Mouse (Mus musculus): ENCODE results near the gene Tsacc. TPM values are rescaled to one million over a fixed set of nuclear protein-coding genes. Genes with fewer than 3 reads are reported as not detected.
"Not testable (repeated sequence)": the region's sequence is repeated elsewhere in the genome, so short reads cannot be mapped to it uniquely, and the experiment has no call there.

The Tsacc gene
- total RNA-seq, 1 experiment from 2014 or later = 8.3 TPM

- DNase-seq = not testable (repeated sequence)
Measured at GRCm38 (mm10) chr3:88284815-88285564, 11.8 kb downstream of the Tsacc start.

- not testable (repeated sequence) for DNase-seq
Measured at GRCm38 (mm10) chr3:88281141-88281916, 15.5 kb downstream of the Tsacc start.

DNA sequence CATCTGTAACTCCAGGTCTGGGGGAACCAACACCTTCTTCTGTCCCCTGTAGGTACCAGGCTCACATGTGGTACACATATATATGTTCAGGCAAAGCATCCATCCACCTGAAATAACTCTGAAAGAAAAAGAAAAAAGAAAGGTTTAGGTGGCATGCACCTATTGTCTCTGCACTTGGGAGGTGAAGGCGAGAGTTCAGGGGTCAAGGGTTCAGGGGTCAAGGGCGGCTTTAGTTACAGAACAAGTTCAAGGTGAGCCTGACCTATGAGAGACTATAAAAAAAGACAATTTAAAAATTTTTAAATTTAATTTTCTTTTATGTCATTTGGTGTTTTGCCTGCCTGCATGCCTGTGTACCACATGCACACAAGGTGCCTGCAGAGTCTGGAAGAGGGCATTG is 16.8 kb downstream of the Tsacc start:
- DNase-seq = no peak

GRCm38 (mm10) chr3:88276529-88277143 is 20.2 kb downstream of the Tsacc start:
- peak; percentile 63 for DNase-seq

- DNase-seq = no peak
Measured at GRCm38 (mm10) chr3:88276121-88276520, 20.7 kb downstream of the Tsacc start.

DNA sequence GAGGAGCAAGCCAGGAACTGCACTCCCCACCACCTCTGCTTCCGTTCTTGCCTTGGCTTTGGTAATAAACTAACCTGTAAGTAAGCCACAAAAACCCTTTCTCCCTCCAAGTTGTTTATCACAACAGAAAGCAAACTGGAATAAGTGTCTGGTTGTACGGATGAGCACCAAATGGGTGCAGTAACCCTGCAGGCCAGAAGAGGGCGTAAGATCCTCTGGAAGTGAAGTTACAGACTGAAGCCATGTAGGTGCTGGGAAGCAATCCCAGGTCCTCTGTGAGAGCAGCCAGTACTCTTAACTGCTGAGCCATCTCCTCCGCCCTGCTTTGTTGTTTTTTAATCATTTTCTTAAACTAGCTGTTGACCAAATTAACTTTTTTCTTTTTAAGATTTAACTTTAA is 22.8 kb downstream of the Tsacc start:
- no peak for DNase-seq

GRCm38 (mm10) chr3:88271859-88272258 is 24.9 kb downstream of the Tsacc start:
- DNase-seq = no peak

- DNase-seq = not testable (repeated sequence)
Measured at GRCm38 (mm10) chr3:88271298-88271697, 25.5 kb downstream of the Tsacc start.

DNA sequence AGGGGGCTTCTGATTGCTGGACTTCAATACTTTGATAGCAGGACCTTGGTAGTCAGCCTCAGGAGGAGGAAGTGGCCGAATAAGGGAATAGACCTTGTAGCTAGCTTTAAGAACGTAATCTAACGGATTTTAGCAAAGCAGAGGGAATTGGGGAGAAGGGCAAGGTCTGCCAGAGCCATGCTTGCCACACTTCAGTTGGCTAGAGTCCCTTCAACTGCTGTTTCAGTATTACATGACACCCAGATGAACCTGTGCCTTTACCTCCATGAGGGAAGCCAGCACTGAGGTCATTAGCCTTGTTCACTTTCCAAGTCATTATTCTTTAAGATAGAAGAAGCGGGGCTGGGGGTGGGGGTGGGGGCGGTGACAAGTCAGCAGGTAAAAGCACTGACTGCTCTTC is 27.8 kb downstream of the Tsacc start:
- DNase-seq = peak; percentile 52

- DNase-seq = not testable (repeated sequence)
Measured at GRCm38 (mm10) chr3:88268014-88268413, 28.8 kb downstream of the Tsacc start.

GRCm38 (mm10) chr3:88262346-88262745 is 34.5 kb downstream of the Tsacc start:
- no peak for DNase-seq

DNA sequence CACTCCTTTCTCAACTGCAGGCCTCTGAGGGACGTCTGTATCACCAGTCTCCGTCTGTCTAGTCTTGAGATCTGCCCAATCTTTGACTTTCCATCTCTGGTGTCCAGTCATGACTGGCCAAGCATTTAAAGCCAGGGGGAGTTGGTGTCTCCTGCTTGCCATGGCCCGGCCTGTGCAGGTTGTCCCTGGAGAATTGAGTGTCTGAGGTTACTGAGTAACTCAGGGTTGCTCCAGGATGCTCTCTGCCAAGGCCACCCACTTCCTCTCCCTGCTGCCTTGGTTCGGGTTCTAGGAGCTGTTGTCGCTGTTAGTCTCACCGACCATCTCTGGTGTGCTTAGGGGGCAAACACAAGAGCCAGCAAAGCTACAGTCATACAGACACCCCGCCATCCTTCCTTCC is 40.4 kb downstream of the Tsacc start:
- DNase-seq = peak; percentile 2

DNA sequence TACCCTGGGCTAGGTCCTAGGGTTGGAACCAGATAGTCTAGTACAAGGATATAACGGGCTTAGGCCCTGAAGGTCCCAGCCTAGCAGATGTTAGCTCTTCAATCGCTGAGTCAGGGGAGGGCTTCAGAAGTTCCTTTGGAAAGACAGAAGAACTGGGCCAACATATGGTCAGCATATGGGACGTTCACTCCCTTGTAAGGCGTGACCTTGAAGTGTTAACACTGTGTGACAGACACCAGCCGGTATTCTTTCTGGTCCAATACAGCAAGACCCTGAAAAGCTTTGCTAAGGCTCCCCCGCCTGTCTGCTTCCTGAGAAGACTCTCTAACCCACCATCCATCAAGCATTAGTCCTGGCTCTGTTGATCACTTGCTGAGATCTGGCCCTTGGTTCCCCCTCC is 40.8 kb downstream of the Tsacc start:
- peak; percentile 1 for DNase-seq

- peak; percentile 74 for DNase-seq
Measured at GRCm38 (mm10) chr3:88254268-88254926, 42.4 kb downstream of the Tsacc start, which contains the start of gene Rhbg. TSS of gene Rhbg (minus strand) at chr3:88254709.

DNA sequence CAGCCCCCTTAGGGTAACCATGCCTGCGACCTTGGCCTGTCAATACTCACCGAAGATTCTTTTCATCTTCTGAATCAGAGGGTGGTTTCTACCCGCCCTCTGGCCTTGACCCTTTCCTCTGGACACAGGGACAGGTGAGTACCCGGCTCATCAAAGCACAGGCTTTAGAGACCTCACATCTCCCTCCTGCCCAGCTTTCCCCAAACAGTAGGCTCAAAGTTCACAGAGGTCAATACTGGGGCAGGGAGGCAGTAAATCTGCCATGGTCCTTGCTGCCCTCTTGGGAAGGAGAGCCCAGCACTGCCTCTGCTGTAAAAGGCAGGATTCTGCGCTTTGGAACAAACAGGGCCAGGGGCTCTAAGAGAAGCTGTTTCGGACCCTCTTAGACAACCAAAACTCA is 44.1 kb downstream of the Tsacc start:
- peak; percentile 4 for DNase-seq

DNA sequence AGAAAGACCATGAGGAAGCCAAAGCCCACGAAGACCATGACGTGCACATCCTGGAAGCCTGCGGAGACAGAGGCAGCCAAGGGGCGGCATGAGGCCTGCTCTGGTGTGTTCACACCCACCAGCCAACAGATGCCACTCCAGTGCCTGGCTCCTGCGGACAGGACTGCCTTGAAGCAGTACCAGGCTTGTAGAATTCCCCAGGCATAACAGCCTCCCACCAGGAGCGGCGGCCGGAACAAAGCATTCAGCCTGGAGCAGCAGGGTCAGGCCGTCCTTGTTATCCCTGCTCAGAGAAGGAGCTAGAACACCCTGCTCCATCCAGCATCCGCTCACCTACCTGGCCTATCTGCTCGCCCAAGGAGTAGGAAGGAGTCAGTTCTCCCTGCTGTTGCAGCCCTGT is 48.4 kb downstream of the Tsacc start:
- DNase-seq = no peak

DNA sequence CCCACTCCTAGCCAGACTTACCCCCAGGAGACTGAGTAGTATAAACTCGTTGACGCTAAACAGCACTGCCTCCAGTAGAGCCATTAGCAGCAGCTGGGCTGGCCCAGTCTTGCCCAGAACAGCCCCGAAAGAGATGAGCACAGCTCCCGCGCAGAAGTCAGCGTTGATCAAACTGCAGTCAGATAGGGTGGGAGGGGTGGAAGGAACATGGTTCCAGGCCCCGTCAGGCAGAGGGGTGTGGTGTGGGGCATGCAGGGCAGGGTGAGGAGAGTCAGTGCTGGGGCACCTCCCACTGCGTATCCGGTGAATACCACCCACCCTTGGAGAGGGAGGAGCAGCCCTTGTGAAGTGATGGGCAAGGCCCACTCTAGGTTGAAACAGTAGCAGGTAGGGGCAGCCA is 49.1 kb downstream of the Tsacc start:
- DNase-seq = no peak

- DNase-seq = peak; percentile 89
Measured at GRCm38 (mm10) chr3:88245811-88246210, 51.0 kb downstream of the Tsacc start.

DNA sequence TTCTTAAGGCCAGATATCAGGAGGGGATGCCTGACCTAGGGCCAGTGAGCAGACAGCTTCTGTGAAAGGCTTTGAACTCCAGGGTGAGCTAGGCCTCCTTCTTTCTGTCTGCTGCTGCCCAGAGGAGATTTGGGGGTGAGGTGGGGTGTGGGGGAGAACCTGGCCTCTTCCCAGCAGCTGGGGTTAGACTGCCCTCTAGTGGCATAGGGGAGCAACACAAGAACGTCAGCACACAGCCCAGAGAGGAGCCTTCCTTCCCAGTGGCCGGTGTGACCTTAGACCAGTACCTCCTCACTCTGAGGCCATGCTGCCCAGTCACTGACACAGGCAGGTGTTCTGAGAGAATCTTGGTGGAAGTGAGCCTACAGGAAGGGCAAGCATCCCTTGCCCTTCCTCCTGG is 52.7 kb downstream of the Tsacc start:
- peak; percentile 76 for DNase-seq

GRCm38 (mm10) chr3:88242531-88242930 is 54.3 kb downstream of the Tsacc start:
- DNase-seq = peak; percentile 85

DNA sequence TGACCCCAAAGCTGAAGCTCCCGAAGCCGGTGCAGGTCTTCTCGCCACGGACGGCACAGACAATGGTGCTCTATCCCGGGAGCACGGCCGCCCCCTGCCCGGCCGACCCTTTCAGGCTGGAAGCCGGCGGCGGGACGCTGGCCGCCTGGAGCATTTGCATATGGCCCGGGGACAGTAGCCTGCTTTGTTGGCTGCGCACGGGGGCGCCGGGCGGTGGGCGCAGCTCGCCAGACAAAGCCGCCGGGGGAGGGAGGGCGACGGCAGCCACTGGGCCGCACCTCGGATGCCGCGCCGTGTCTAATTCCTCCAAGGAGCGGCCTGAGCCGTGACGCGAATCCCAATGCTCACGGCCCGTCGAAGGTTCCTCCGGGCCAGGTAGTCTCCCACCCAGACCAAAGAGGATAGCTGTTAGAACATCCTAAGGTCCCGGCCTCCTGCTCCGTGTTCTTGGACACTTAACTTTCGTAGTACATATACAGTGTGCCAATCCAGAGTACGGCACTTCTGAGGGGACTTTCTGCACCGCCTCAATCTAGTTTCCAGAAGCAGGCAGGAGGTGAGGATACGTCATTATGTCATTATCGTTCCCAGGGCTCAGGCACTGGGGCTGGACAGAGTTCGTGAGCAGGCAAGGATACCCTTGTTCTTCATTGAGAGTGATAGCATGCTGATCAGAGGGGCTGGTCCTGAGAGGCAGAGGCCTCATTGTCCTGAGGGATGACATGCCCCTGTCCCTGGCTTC is 55.6 kb downstream of the Tsacc start:
- no peak for DNase-seq

GRCm38 (mm10) chr3:88239446-88239845 is 57.4 kb downstream of the Tsacc start:
- DNase-seq = no peak

Measured in adrenal gland, postnatal 14 days (tissue).